Mouse (Mus musculus) lung, postnatal 0 days (tissue): ENCODE data around the gene Col19a1.

ENCODE experiments used
- CTCF ChIP-seq: IDR thresholded peaks from 2 replicates; pipeline ENCODE4 v1.5.1; 2016; ENCODE audit warnings: antibody characterized with exemption, mild to moderate bottlenecking
- EP300 ChIP-seq: IDR thresholded peaks from 2 replicates; pipeline ENCODE4 v1.6.1; 2016; ENCODE audit warnings: antibody characterized with exemption, mild to moderate bottlenecking, control low read depth

GRCm38 (mm10) chr1:24229552-24229951 is 357.7 kb downstream of the Col19a1 start:
- TF ChIP-seq CTCF (no peak), EP300 (no peak)
